Mouse (Mus musculus): ENCODE data around the gene Sh3yl1.

DNA sequence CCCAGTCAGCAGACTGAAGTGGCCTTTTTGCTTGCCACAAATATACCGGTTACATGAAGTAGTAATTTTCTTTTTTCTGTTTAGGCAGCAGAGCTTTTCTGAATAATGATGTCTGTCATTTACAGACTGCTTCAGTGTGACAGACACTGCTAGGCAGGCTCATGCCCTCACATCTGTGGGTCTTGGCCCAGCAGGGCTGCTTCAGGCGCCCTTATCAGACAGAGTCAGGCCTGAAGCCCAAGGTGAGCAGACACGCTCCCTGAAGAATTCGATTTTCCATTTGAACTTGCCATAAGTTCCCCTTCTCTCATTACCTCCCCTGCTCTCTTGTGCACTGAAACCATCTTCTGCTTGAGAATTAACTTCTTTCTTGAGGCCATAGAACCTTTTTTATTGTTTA is 23.5 kb upstream of the Sh3yl1 start:
- TF ChIP-seq CTCF (IDR thresholded peaks at IDR 0.05): no peak
- TF ChIP-seq EP300 (IDR thresholded peaks at IDR 0.05): no peak

Data from lung, postnatal 0 days (tissue).